Mouse (Mus musculus): Measurements from ENCODE around the gene Trim44. TPM values are rescaled to one million over a fixed set of nuclear protein-coding genes. Genes with fewer than 3 reads are reported as not detected.

Gene Trim44
- total and polyA plus RNA-seq, 3 experiments = 22.1 to 75.0 (median 73.9) TPM

DNA sequence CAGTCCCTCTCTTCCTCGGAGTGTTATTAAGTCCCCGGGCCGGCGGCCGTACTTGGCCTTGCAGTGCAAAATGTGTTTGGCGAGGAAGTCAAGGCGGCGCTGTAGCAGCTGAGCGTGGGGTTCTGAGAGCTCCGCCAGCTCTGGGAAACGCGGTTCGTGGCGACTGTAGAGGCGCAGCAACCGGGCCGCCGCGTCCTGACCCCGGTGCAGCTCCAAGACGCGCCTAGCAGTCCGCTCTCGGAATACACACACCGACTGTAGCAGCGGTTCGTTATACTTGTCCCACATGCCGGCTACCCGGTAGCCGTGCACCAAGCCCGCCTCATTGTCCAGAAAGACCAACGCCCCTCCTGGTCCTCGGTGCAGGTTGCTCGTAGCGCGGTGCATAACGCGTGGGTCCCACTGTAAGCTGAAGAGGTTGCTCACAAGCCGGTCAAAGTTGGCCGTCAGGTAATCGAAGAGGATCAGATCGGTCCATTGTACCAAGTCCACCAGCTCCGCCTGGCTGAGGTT is 42.7 kb upstream of the Trim44 start:
- DNase-seq (ENCODE audit: low spot score) = no peak
- peaks cover 35% of the 10 kb centered on the region for H3K27me3 ChIP-seq (ENCODE audit: insufficient read depth, low read length)
- peak overlapping the region; percentile 65 for H3K4me3 ChIP-seq (ENCODE audit: low read depth, low read length)

DNA sequence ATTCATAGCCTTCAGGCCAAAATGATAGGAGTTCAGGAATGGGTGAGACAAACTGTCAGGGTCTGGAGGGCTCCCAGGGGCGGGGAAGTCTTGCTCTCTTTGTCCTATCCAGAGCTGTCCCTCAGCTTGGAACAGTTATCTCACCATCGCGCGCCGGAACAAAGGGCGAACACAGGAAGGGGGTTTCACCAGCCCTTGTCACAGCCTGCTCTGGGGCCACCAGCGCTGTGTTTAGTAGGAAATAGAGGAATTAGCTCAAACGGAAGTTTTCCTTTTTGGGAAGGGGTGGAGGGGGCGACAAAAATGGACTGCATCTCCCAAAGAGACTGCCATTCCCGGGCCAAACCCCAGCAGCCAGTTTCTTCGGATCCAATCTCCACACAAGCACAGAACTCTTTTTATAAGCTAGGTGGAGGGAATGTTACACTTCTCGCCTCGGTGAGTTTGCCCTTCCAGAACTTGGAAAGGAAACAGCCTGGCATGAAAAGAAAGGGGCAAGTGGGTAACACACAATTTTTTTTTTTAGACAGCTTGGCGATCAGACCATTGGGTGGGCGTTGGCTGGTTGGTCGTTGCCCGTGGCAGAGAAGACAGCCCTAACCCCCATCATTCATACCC is 42.1 kb upstream of the Trim44 start:
- Histone ChIP-seq H3K4me3 (ENCODE audit: low read depth, low read length) (no peak overlapping the region), H3K9me3 (replicated peaks) (peaks cover 13% of the 10 kb centered on the region), H3K27me3 (ENCODE audit: insufficient read depth, low read length) (peaks cover 40% of the 10 kb centered on the region), H3K36me3 (replicated peaks) (no peaks in the 10 kb centered on the region), H3K4me1 (ENCODE audit: insufficient read depth, low read depth, low read length) (peaks cover 15% of the 10 kb centered on the region; the same call in 1 of the 2 replicates)
- no peak for TF ChIP-seq GATA1 (IDR thresholded peaks at IDR 0.05; ENCODE audit: borderline replicate concordance, low read length)
- ATAC-seq (ENCODE audit: extremely low read depth, insufficient number of reproducible peaks, low FRiP score, poor library complexity, severe bottlenecking) = no peak
- no peak for DNase-seq (ENCODE audit: low spot score)

More for the DNA sequence above, 42.7 kb upstream of the Trim44 start:
- H3K36me3 ChIP-seq (replicated peaks) = no peaks in the 10 kb centered on the region
- no peak for TF ChIP-seq TAL1 (conservative IDR thresholded peaks at IDR 0.05; ENCODE audit: low read depth, low read length)
- ATAC-seq (ENCODE audit: extremely low read depth, insufficient number of reproducible peaks, low FRiP score, poor library complexity, severe bottlenecking) = no peak
- peaks cover 13% of the 10 kb centered on the region for H3K9me3 ChIP-seq (replicated peaks)
- peaks cover 15% of the 10 kb centered on the region; the same call in 1 of the 2 replicates for H3K4me1 ChIP-seq (ENCODE audit: insufficient read depth, low read depth, low read length)

DNA sequence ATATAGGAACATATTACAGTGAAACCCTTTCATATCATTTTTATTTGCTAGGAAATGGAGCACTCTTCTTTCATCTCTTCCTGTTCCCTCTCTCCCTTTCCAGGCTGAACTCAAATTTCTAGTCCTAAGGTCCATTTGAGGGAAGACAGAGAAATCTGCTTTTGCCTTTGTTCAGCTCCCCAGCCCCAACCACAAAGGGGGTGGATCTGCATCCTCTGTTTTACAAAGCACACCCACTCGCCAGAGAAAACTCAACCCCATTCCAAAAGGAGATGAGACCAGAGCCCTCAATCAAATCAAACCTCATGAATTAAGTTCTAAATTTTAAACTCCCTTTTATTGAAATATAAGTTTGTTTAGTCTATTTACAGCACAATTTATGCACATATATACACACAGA is 41.4 kb upstream of the Trim44 start:
- ATAC-seq (ENCODE audit: extremely low read depth, insufficient number of reproducible peaks, low FRiP score, poor library complexity, severe bottlenecking) (no peak), DNase-seq (ENCODE audit: low spot score) (no peak)
- H3K36me3 ChIP-seq (replicated peaks) = no peaks in the 10 kb centered on the region
- peaks cover 15% of the 10 kb centered on the region; the same call in 1 of the 2 replicates for H3K4me1 ChIP-seq (ENCODE audit: insufficient read depth, low read depth, low read length)
- peaks cover 13% of the 10 kb centered on the region for H3K9me3 ChIP-seq (replicated peaks)
- peaks cover 41% of the 10 kb centered on the region for H3K27me3 ChIP-seq (ENCODE audit: insufficient read depth, low read length)
- H3K4me3 ChIP-seq (ENCODE audit: low read depth, low read length) = no peak overlapping the region
- TF ChIP-seq GATA1 (IDR thresholded peaks at IDR 0.05; ENCODE audit: borderline replicate concordance, low read length) (no peak), POLR2AphosphoS5 (IDR thresholded peaks at IDR 0.05; ENCODE audit: insufficient replicate concordance, low read depth, low read length) (no peak), CTCF (IDR thresholded peaks at IDR 0.05; ENCODE audit: low read depth, low read length) (no peak), GATA2 (IDR thresholded peaks at IDR 0.05; ENCODE audit: borderline replicate concordance, low read depth, low read length) (no peak), TAL1 (conservative IDR thresholded peaks at IDR 0.05; ENCODE audit: low read depth, low read length) (no peak)

DNA sequence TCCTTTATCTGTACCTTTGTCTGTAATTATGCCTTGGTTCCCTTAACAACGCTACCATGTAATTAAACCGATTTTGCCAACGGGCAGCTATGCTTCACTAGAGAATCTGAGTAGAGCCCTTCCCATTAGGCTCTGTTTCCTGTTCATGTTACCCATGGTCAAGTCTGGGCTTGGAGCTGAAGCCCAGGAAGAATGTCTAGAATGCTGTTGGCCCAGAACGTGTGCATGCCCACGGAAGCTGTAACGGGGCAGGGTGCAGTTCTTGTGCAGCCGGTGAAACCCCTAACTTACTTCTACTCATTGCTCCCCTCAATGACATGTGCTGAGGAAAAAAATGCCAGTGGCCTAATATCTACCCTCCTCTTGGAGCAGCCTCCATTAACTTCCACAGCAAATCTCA is 40.2 kb upstream of the Trim44 start:
- Histone ChIP-seq H3K27me3 (ENCODE audit: insufficient read depth, low read length) (peaks cover 38% of the 10 kb centered on the region), H3K4me3 (ENCODE audit: low read depth, low read length) (no peak overlapping the region), H3K4me1 (ENCODE audit: insufficient read depth, low read depth, low read length) (peaks cover 15% of the 10 kb centered on the region; the same call in 1 of the 2 replicates), H3K9me3 (replicated peaks) (peaks cover 13% of the 10 kb centered on the region), H3K36me3 (replicated peaks) (no peaks in the 10 kb centered on the region)
- TF ChIP-seq TAL1 (conservative IDR thresholded peaks at IDR 0.05; ENCODE audit: low read depth, low read length) = no peak
- no peak for TF ChIP-seq GATA2 (IDR thresholded peaks at IDR 0.05; ENCODE audit: borderline replicate concordance, low read depth, low read length)
- no peak for TF ChIP-seq POLR2AphosphoS5 (IDR thresholded peaks at IDR 0.05; ENCODE audit: insufficient replicate concordance, low read depth, low read length)
- TF ChIP-seq CTCF (IDR thresholded peaks at IDR 0.05; ENCODE audit: low read depth, low read length) = no peak
- TF ChIP-seq GATA1 (IDR thresholded peaks at IDR 0.05; ENCODE audit: borderline replicate concordance, low read length) = no peak
- no peak for DNase-seq (ENCODE audit: low spot score)
- ATAC-seq (ENCODE audit: extremely low read depth, insufficient number of reproducible peaks, low FRiP score, poor library complexity, severe bottlenecking) = no peak

DNA sequence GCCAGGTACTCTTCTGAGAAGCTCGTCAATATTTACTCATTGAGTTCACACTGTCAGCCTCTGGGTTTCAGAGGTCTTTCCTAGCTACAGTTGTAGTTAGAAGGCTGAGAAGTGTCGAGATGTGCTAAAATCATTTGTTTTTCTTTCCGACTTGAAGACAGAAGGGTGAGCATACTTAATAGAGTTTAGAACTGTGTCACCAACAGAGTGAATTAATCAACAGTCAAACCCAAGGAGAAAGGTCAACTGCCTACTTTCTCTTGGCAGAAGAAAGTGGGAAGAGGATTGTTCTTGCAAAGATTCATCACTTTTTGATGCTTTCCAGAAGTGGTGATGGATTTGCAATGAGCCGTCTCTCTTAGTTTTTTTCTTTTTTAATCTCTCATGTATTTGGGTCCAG is 39.2 kb upstream of the Trim44 start:
- no peaks in the 10 kb centered on the region for H3K36me3 ChIP-seq (replicated peaks)
- DNase-seq (ENCODE audit: low spot score) (no peak), ATAC-seq (ENCODE audit: extremely low read depth, insufficient number of reproducible peaks, low FRiP score, poor library complexity, severe bottlenecking) (no peak)
- peaks cover 13% of the 10 kb centered on the region for H3K9me3 ChIP-seq (replicated peaks)
- TF ChIP-seq GATA1 (IDR thresholded peaks at IDR 0.05; ENCODE audit: borderline replicate concordance, low read length) = no peak
- no peak for TF ChIP-seq CTCF (IDR thresholded peaks at IDR 0.05; ENCODE audit: low read depth, low read length)
- TF ChIP-seq TAL1 (conservative IDR thresholded peaks at IDR 0.05; ENCODE audit: low read depth, low read length) = no peak
- no peak for TF ChIP-seq GATA2 (IDR thresholded peaks at IDR 0.05; ENCODE audit: borderline replicate concordance, low read depth, low read length)
- no peak for TF ChIP-seq POLR2AphosphoS5 (IDR thresholded peaks at IDR 0.05; ENCODE audit: insufficient replicate concordance, low read depth, low read length)
- peaks cover 33% of the 10 kb centered on the region for H3K27me3 ChIP-seq (ENCODE audit: insufficient read depth, low read length)
- no peak overlapping the region for H3K4me3 ChIP-seq (ENCODE audit: low read depth, low read length)
- peaks cover 11% of the 10 kb centered on the region; the same call in 1 of the 2 replicates for H3K4me1 ChIP-seq (ENCODE audit: insufficient read depth, low read depth, low read length)

DNA sequence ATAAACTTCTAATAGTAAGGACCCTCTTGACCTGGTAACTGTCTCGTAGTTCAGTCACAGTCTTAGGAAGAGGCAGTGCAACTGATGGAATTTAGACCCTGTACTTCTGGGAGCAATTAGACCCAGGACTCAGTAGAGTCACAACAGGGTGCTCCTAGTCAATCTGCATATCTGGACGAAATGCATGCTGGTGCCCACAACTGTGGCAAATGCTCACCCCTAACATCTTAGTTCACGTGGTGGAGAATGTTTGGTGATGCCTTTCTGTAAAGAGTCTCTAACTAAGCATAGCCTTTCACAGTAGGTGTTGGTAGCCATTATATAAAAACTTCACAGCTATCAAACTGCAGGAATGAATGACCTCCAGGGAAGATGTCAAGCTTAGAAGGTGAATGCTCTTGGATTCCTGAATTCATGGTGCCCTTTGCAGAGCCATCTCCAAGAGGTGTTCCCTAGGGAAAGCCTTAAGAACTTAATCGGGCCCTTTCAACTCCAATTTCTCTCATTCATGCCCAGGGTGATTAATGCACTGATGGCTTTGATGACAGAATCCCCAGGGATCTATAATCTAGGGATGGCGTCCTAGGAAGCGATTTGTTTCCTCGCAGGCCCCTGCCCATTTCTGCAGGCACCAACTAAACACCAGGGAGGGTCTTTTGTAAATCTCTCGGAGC is 29.9 kb upstream of the Trim44 start:
- Histone ChIP-seq H3K4me1 (ENCODE audit: insufficient read depth, low read depth, low read length) (no peaks in the 10 kb centered on the region), H3K36me3 (replicated peaks) (no peaks in the 10 kb centered on the region), H3K9me3 (replicated peaks) (no peaks in the 10 kb centered on the region), H3K4me3 (ENCODE audit: low read depth, low read length) (no peak overlapping the region), H3K27me3 (ENCODE audit: insufficient read depth, low read length) (peaks cover 14% of the 10 kb centered on the region)
- DNase-seq (ENCODE audit: low spot score) (no peak), ATAC-seq (ENCODE audit: extremely low read depth, insufficient number of reproducible peaks, low FRiP score, poor library complexity, severe bottlenecking) (no peak)
- TF ChIP-seq CTCF (IDR thresholded peaks at IDR 0.05; ENCODE audit: low read depth, low read length) (no peak), GATA2 (IDR thresholded peaks at IDR 0.05; ENCODE audit: borderline replicate concordance, low read depth, low read length) (no peak), TAL1 (conservative IDR thresholded peaks at IDR 0.05; ENCODE audit: low read depth, low read length) (no peak), POLR2AphosphoS5 (IDR thresholded peaks at IDR 0.05; ENCODE audit: insufficient replicate concordance, low read depth, low read length) (no peak), GATA1 (IDR thresholded peaks at IDR 0.05; ENCODE audit: borderline replicate concordance, low read length) (no peak)

All from G1E (cell line).